Comparison of ENCODE assay signal across 9 mouse cellular contexts in genomic region chr6:40303379-40303778, GRCm38 (mm10). TPM values are rescaled to one million over a fixed set of nuclear protein-coding genes. Genes with fewer than 3 reads are reported as not detected.
DNase-seq lines count a peak whose midpoint lies in the region; ATAC-seq and TF ChIP-seq lines count a peak whose summit lies in the region.
"Had no signal": no experiment of that assay in that cellular context is flagged by ENCODE, and none has a peak within 500 bp of the region (broad histone marks: within the 10 kb centered on the region; RNA-seq: fewer than 3 reads in every experiment).

No protein-coding gene starts in this region.

- H3K4me3 ChIP-seq in thymus, adult 2 months (ENCODE audit: control insufficient read depth, insufficient read depth, low read length), result no peak overlapping the region
- H3K4me3 ChIP-seq in forebrain, postnatal 0 days (ENCODE audit: low read depth, low read length), result no peak overlapping the region
- no peak overlapping the region for H3K4me3 ChIP-seq in lung, embryonic 14.5 days (ENCODE audit: low read depth, low read length)
- H3K4me3 ChIP-seq: embryonic facial prominence, embryonic 13.5 days had no signal

- 17% methylated on average over 6 of the region's 6 CpGs for WGBS in thymus, adult 2 months
- 14% methylated on average over 6 of the region's 6 CpGs for WGBS in forebrain, postnatal 0 days
- WGBS in lung, embryonic 14.5 days, result 10% methylated on average over 6 of the region's 6 CpGs

- no peaks in the 10 kb centered on the region for H3K9me3 ChIP-seq in forebrain, postnatal 0 days (ENCODE audit: low read length)
- H3K9me3 ChIP-seq in lung, embryonic 14.5 days (ENCODE audit: low read depth, low read length), result no peaks in the 10 kb centered on the region
- H3K9me3 ChIP-seq: embryonic facial prominence, embryonic 13.5 days had no signal

- H3K9ac ChIP-seq in forebrain, postnatal 0 days, result no peak overlapping the region
- H3K9ac ChIP-seq in lung, embryonic 14.5 days, result no peak overlapping the region
- H3K9ac ChIP-seq: embryonic facial prominence, embryonic 13.5 days had no signal

- TF ChIP-seq CTCF in thymus, adult 2 months (IDR thresholded peaks at IDR 0.05; ENCODE audit: borderline replicate concordance, control insufficient read depth, extremely low read depth, insufficient read depth, low read length, poor library complexity), result no peak
- TF ChIP-seq CTCF in forebrain, postnatal 0 days (IDR thresholded peaks at IDR 0.05; ENCODE audit: low read depth), result peak; percentile 91
- TF ChIP-seq CTCF in lung, embryonic 14.5 days (IDR thresholded peaks at IDR 0.05; ENCODE audit: low read depth), result peak; percentile 66

- no peaks in the 10 kb centered on the region for H3K27me3 ChIP-seq in thymus, adult 2 months (ENCODE audit: control insufficient read depth, insufficient read depth, low read length)
- H3K27me3 ChIP-seq in forebrain, postnatal 0 days (ENCODE audit: insufficient read depth, low read length), result no peaks in the 10 kb centered on the region
- no peaks in the 10 kb centered on the region for H3K27me3 ChIP-seq in lung, embryonic 14.5 days (ENCODE audit: insufficient read depth, low read length)
- H3K27me3 ChIP-seq: embryonic facial prominence, embryonic 13.5 days had no signal

- H3K27ac ChIP-seq in thymus, adult 2 months (ENCODE audit: control insufficient read depth, insufficient read depth, low read length), result no peak overlapping the region
- H3K27ac ChIP-seq in forebrain, postnatal 0 days (ENCODE audit: low read depth, low read length), result no peak overlapping the region
- H3K27ac ChIP-seq in lung, embryonic 14.5 days (ENCODE audit: low read depth), result no peak overlapping the region
- H3K27ac ChIP-seq: embryonic facial prominence, embryonic 13.5 days had no signal

- DNase-seq in thymus, adult 2 months, result peak; percentile 28
- no peak for DNase-seq in thymus, adult 18-20 months
- DNase-seq in cerebellum, adult 11-12 months, result peak; percentile 46
- peak; percentile 90 for DNase-seq in forebrain, postnatal 0 days
- DNase-seq in kidney, postnatal 25 days, result peak; percentile 66 to 78
- DNase-seq in lung, embryonic 14.5 days, result peak; percentile 75
- peak; percentile 77 for DNase-seq in right cerebral cortex, postnatal 25 days

- H3K36me3 ChIP-seq in thymus, adult 2 months (ENCODE audit: control insufficient read depth, insufficient read depth, low read length), result no peaks in the 10 kb centered on the region
- no peaks in the 10 kb centered on the region for H3K36me3 ChIP-seq in forebrain, postnatal 0 days (ENCODE audit: insufficient read depth)
- H3K36me3 ChIP-seq in lung, embryonic 14.5 days (ENCODE audit: insufficient read depth), result no peaks in the 10 kb centered on the region
- H3K36me3 ChIP-seq: embryonic facial prominence, embryonic 13.5 days had no signal

- ATAC-seq in forebrain, postnatal 0 days, result peak; percentile 93
- ATAC-seq in lung, embryonic 14.5 days (ENCODE audit: insufficient read depth), result no peak
- no peak for ATAC-seq in erythroblast, adult 5-6 weeks (replicated peaks; ENCODE audit: low FRiP score, poor library complexity, severe bottlenecking)

- H3K4me2 ChIP-seq in forebrain, postnatal 0 days (ENCODE audit: low read depth), result no peak overlapping the region
- H3K4me2 ChIP-seq in lung, embryonic 14.5 days, result no peak overlapping the region
- H3K4me2 ChIP-seq: embryonic facial prominence, embryonic 13.5 days had no signal

- H3K4me1 ChIP-seq in thymus, adult 2 months (replicated peaks; ENCODE audit: control insufficient read depth, insufficient read depth, low read length), result no peaks in the 10 kb centered on the region
- H3K4me1 ChIP-seq in forebrain, postnatal 0 days (ENCODE audit: insufficient read depth), result no peaks in the 10 kb centered on the region
- H3K4me1 ChIP-seq in lung, embryonic 14.5 days (ENCODE audit: insufficient read depth), result no peaks in the 10 kb centered on the region
- H3K4me1 ChIP-seq: embryonic facial prominence, embryonic 13.5 days had no signal

- TF ChIP-seq POLR2A in thymus, adult 2 months (IDR thresholded peaks at IDR 0.05; ENCODE audit: control insufficient read depth, extremely low read depth, insufficient read depth, low read length, poor library complexity), result no peak

RNA-seq across cellular contexts. Expression of gene Agk, which starts 21.6 kb away (rescaled TPM):
- polyA plus RNA-seq in thymus, adult 2 months (2012; rRNA removed), result 18.9 and 19.4 TPM in 2 replicates
- 73.8 and 85.1 TPM in 2 replicates for total RNA-seq in forebrain, postnatal 0 days (2014; rRNA removed)
- polyA plus RNA-seq in forebrain, postnatal 0 days (2015; fragmentation: Nextera tagmentation; extraction: Ambion mirVana), result 50.9 and 60.5 TPM in 2 replicates
- 46.9 and 47.3 TPM in 2 replicates for polyA plus RNA-seq in lung, embryonic 14.5 days (2014; fragmentation: Nextera tagmentation; extraction: Ambion mirVana)
- total RNA-seq in erythroblast, adult 5-6 weeks (2015; ENCODE audit: low replicate concordance), result 5.0 and 5.9 TPM in 2 replicates
- 2.8 and 4.0 TPM in 2 replicates for total RNA-seq in erythroblast, adult 5-6 weeks (2017; ENCODE audit: low replicate concordance)

Comparison
In these comparisons a context has a peak if more than half of its experiments do, and no peak if none do; other contexts are left out.
1. DNase-seq: peak in thymus, adult 2 months (single experiment), cerebellum, adult 11-12 months (single experiment), forebrain, postnatal 0 days (single experiment), kidney, postnatal 25 days (2 of 2), lung, embryonic 14.5 days (single experiment) and right cerebral cortex, postnatal 25 days (single experiment); none in thymus, adult 18-20 months (0 of 2).